24 mouse cellular contexts compared by ENCODE assay signal in genomic region chr10:55112217-55112616, GRCm38 (mm10).
DNase-seq lines count a peak whose midpoint lies in the region; ATAC-seq and TF ChIP-seq lines count a peak whose summit lies in the region.
"Had no signal": no experiment of that assay in that cellular context is flagged by ENCODE, and none has a peak within 500 bp of the region (broad histone marks: within the 10 kb centered on the region; RNA-seq: fewer than 3 reads in every experiment).

No protein-coding gene starts in this region.

- no peak for TF ChIP-seq CTCF in lung, embryonic 14.5 days (IDR thresholded peaks at IDR 0.05; ENCODE audit: low read depth)
- TF ChIP-seq CTCF in brain, embryonic 14.5 days (IDR thresholded peaks at IDR 0.05; ENCODE audit: borderline replicate concordance, extremely low read depth, insufficient read depth, insufficient read length), result no peak

- no peak overlapping the region for H3K9ac ChIP-seq in forebrain, embryonic 16.5 days (replicated peaks; ENCODE audit: low read depth, low read length)
- H3K9ac ChIP-seq in forebrain, embryonic 12.5 days, result no peak overlapping the region
- H3K9ac ChIP-seq in lung, embryonic 14.5 days, result no peak overlapping the region
- H3K9ac ChIP-seq: embryonic facial prominence, embryonic 13.5 days; embryonic facial prominence, embryonic 15.5 days had no signal

- WGBS in forebrain, embryonic 16.5 days, result 37% methylated on average over 2 of the region's 2 CpGs
- WGBS in forebrain, embryonic 12.5 days, result 53% methylated on average over 2 of the region's 2 CpGs
- 43% methylated on average over 2 of the region's 2 CpGs for WGBS in lung, embryonic 14.5 days

- H3K27ac ChIP-seq in forebrain, embryonic 16.5 days (ENCODE audit: low read length), result no peak overlapping the region
- H3K27ac ChIP-seq in forebrain, embryonic 12.5 days, result no peak overlapping the region
- H3K27ac ChIP-seq in lung, embryonic 14.5 days (ENCODE audit: low read depth), result no peak overlapping the region
- H3K27ac ChIP-seq: embryonic facial prominence, embryonic 13.5 days; embryonic facial prominence, embryonic 15.5 days had no signal

- H3K9me3 ChIP-seq in forebrain, embryonic 16.5 days (ENCODE audit: control insufficient read depth, low read length), result no peaks in the 10 kb centered on the region
- no peaks in the 10 kb centered on the region for H3K9me3 ChIP-seq in forebrain, embryonic 12.5 days
- no peaks in the 10 kb centered on the region for H3K9me3 ChIP-seq in lung, embryonic 14.5 days (ENCODE audit: low read depth, low read length)
- H3K9me3 ChIP-seq: embryonic facial prominence, embryonic 13.5 days; embryonic facial prominence, embryonic 15.5 days; G1E had no signal

- ATAC-seq in forebrain, embryonic 16.5 days, result peak; percentile 55
- no peak for ATAC-seq in forebrain, embryonic 12.5 days (ENCODE audit: low FRiP score)
- ATAC-seq in lung, embryonic 14.5 days (ENCODE audit: insufficient read depth), result no peak
- ATAC-seq: activated CD4-positive, CD25-positive, alpha-beta regulatory T cell, adult 4 months; CD4-positive, CD25-positive, alpha-beta regulatory T cell, adult 4 months; forebrain, embryonic 14.5 days; Patski had no signal

- H3K4me1 ChIP-seq in forebrain, embryonic 16.5 days (replicated peaks; ENCODE audit: control insufficient read depth, insufficient read depth, low read length), result peaks cover 2% of the 10 kb centered on the region; the same call in 1 of the 2 replicates
- no peaks in the 10 kb centered on the region for H3K4me1 ChIP-seq in forebrain, embryonic 12.5 days
- H3K4me1 ChIP-seq in lung, embryonic 14.5 days (ENCODE audit: insufficient read depth), result no peaks in the 10 kb centered on the region
- H3K4me1 ChIP-seq: embryonic facial prominence, embryonic 13.5 days; embryonic facial prominence, embryonic 15.5 days had no signal

- no peaks in the 10 kb centered on the region for H3K27me3 ChIP-seq in forebrain, embryonic 16.5 days (replicated peaks; ENCODE audit: control insufficient read depth, insufficient read depth, low read length)
- no peaks in the 10 kb centered on the region for H3K27me3 ChIP-seq in forebrain, embryonic 12.5 days
- H3K27me3 ChIP-seq in lung, embryonic 14.5 days (ENCODE audit: insufficient read depth, low read length), result no peaks in the 10 kb centered on the region
- H3K27me3 ChIP-seq: CH12.LX; embryonic facial prominence, embryonic 13.5 days; embryonic facial prominence, embryonic 15.5 days; Patski had no signal

- H3K4me3 ChIP-seq in forebrain, embryonic 16.5 days (replicated peaks; ENCODE audit: low read length), result no peak overlapping the region
- no peak overlapping the region for H3K4me3 ChIP-seq in forebrain, embryonic 12.5 days (replicated peaks)
- H3K4me3 ChIP-seq in lung, embryonic 14.5 days (ENCODE audit: low read depth, low read length), result no peak overlapping the region
- H3K4me3 ChIP-seq: embryonic facial prominence, embryonic 13.5 days; embryonic facial prominence, embryonic 15.5 days; erythroblast, embryonic 14.5 days had no signal

- no peak for TF ChIP-seq POLR2A in brain, embryonic 14.5 days (IDR thresholded peaks at IDR 0.05; ENCODE audit: borderline replicate concordance, extremely low read depth, insufficient read depth, insufficient read length, poor library complexity, severe bottlenecking)

- H3K36me3 ChIP-seq in forebrain, embryonic 16.5 days (ENCODE audit: control insufficient read depth, insufficient read depth), result no peaks in the 10 kb centered on the region
- no peaks in the 10 kb centered on the region for H3K36me3 ChIP-seq in forebrain, embryonic 12.5 days (replicated peaks)
- H3K36me3 ChIP-seq in lung, embryonic 14.5 days (ENCODE audit: insufficient read depth), result no peaks in the 10 kb centered on the region
- H3K36me3 ChIP-seq: embryonic facial prominence, embryonic 13.5 days; embryonic facial prominence, embryonic 15.5 days; G1E had no signal

- peak; percentile 5 for DNase-seq in lung, embryonic 14.5 days
- no peak for DNase-seq in lung, postnatal 36 days
- DNase-seq in brain, embryonic 14.5 days (ENCODE audit: low read depth), result peak; percentile 9
- DNase-seq: adrenal gland, adult 8-10 months; adrenal gland, postnatal 14 days; adrenal gland, postnatal 36 days; B cell, adult 2 months; cerebellum, adult 11 months; cerebellum, adult 18-20 months; cerebellum, adult 8-10 months; cerebellum, adult 9-11 months; cerebellum, postnatal 36 days; embryo, embryonic 11 days had no signal

- H3K4me2 ChIP-seq in forebrain, embryonic 16.5 days (ENCODE audit: low read length), result no peak overlapping the region
- H3K4me2 ChIP-seq in forebrain, embryonic 12.5 days, result no peak overlapping the region
- H3K4me2 ChIP-seq in lung, embryonic 14.5 days, result no peak overlapping the region
- H3K4me2 ChIP-seq: embryonic facial prominence, embryonic 13.5 days; embryonic facial prominence, embryonic 15.5 days had no signal
